Mouse (Mus musculus) megakaryocyte, embryonic 14.5 days (primary cell): ENCODE results near the gene Racgap1.

Source experiments
- FLI1 ChIP-seq: IDR thresholded peaks from 2 replicates; pipeline ENCODE4 v1.6.1; 2012; ENCODE audit warnings: low read length, inconsistent platforms, mixed read lengths
- GATA1 ChIP-seq: IDR thresholded peaks from 3 replicates; pipeline ENCODE4 v1.6.1; 2012; ENCODE audit warnings: mixed read lengths, low read length, inconsistent platforms, borderline replicate concordance

DNA sequence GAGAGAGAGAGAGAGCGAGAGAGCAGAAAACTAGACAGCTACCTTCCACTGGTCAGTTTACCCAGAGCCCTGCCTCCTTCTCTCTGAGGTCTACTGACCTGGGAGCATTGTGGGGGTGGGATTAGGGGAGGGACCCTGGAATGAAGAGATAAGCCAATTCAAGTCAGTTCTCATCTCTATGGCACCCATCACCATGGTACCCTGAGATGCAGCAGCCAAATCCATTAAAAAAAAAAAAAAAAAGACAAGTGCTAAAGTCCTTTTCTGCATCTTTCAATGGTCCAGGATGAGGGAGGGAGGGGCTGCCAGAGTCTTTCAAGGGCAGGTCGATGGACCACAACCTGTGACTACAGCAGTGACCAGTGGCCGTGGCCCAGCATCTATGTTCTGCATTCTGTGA is 45.9 kb downstream of the Racgap1 start:
- TF ChIP-seq FLI1 (no peak), GATA1 (no peak)
